Mouse (Mus musculus): ENCODE measurements around the gene Armh3.

GRCm38 (mm10) chr19:45913036-45913435 lies 85.3 kb downstream of the Armh3 start:
- TF ChIP-seq POLR2A (IDR thresholded peaks at IDR 0.05; ENCODE audit: low read depth, low read length) = no peak
- no peak for TF ChIP-seq CTCF (IDR thresholded peaks at IDR 0.05; ENCODE audit: borderline replicate concordance, insufficient read depth, low read length)
